26 mouse cellular contexts compared by ENCODE assay signal in genomic region chr8:95660334-95660882, GRCm38 (mm10).
"Had no signal": no experiment of that assay in that cellular context is flagged by ENCODE, and none has a peak within 500 bp of the region (broad histone marks: within the 10 kb centered on the region; RNA-seq: fewer than 3 reads in every experiment).

No protein-coding gene starts in this region.

- H3K9me3 ChIP-seq: heart, embryonic 10.5 days; heart, embryonic 12.5 days; hindbrain, embryonic 10.5 days; hindbrain, embryonic 12.5 days; intestine, embryonic 15.5 days; limb, embryonic 13.5 days; limb, embryonic 15.5 days; liver, embryonic 12.5 days had no signal

- H3K27ac ChIP-seq: gastrocnemius, adult 2 months; heart, embryonic 10.5 days; hindbrain, embryonic 10.5 days; hindbrain, embryonic 12.5 days; hindbrain, embryonic 14.5 days; intestine, embryonic 15.5 days; limb, embryonic 13.5 days; limb, embryonic 15.5 days; liver, embryonic 12.5 days; liver, embryonic 14.5 days had no signal

- H3K36me3 ChIP-seq: heart, embryonic 10.5 days; heart, embryonic 12.5 days; hindbrain, embryonic 10.5 days; hindbrain, embryonic 12.5 days; intestine, embryonic 15.5 days; limb, embryonic 13.5 days; limb, embryonic 15.5 days; liver, embryonic 12.5 days had no signal

- H3K27me3 ChIP-seq: heart, embryonic 12.5 days; hindbrain, embryonic 12.5 days; intestine, embryonic 15.5 days; limb, embryonic 13.5 days; limb, embryonic 15.5 days; liver, embryonic 12.5 days had no signal

- H3K4me3 ChIP-seq: gastrocnemius, adult 2 months; heart, embryonic 10.5 days; heart, embryonic 12.5 days; hindbrain, embryonic 10.5 days; hindbrain, embryonic 12.5 days; intestine, embryonic 15.5 days; limb, embryonic 13.5 days; limb, embryonic 15.5 days; liver, embryonic 12.5 days had no signal

- H3K9ac ChIP-seq: heart, embryonic 12.5 days; hindbrain, embryonic 12.5 days; hindbrain, embryonic 14.5 days; intestine, embryonic 15.5 days; limb, embryonic 13.5 days; limb, embryonic 15.5 days; liver, embryonic 12.5 days; liver, embryonic 14.5 days had no signal

- ATAC-seq: hindbrain, embryonic 16.5 days; inflammation-experienced regulatory T-cells, adult 6 months; liver, embryonic 12.5 days had no signal

- H3K4me2 ChIP-seq: heart, embryonic 12.5 days; hindbrain, embryonic 12.5 days; hindbrain, embryonic 14.5 days; intestine, embryonic 15.5 days; limb, embryonic 13.5 days; limb, embryonic 15.5 days; liver, embryonic 12.5 days had no signal

- H3K4me1 ChIP-seq: intestine, embryonic 15.5 days; limb, embryonic 13.5 days; limb, embryonic 15.5 days had no signal

- DNase-seq: gastrocnemius, adult 2 months; gastrocnemius, postnatal 10 days; gastrocnemius, postnatal 25 days; heart, adult 18-20 months; heart, postnatal 10 days; heart, postnatal 4 days; kidney, adult 18-20 months; kidney, adult 8-10 months; kidney, postnatal 10 days; kidney, postnatal 25 days; kidney, postnatal 4 days; layer of hippocampus, adult 9-11 months; layer of hippocampus, postnatal 36 days; left cerebral cortex, postnatal 4 days had no signal
